Comparison of ENCODE assay signal across 27 mouse cellular contexts in genomic region chr12:83496336-83496735, GRCm38 (mm10). TPM values are rescaled to one million over a fixed set of nuclear protein-coding genes. Genes with fewer than 3 reads are reported as not detected.
DNase-seq lines count a peak whose midpoint lies in the region; ATAC-seq and TF ChIP-seq lines count a peak whose summit lies in the region.
"Had no signal": no experiment of that assay in that cellular context is flagged by ENCODE, and none has a peak within 500 bp of the region (broad histone marks: within the 10 kb centered on the region; RNA-seq: fewer than 3 reads in every experiment).

No protein-coding gene starts in this region.

- H3K9me3 ChIP-seq in liver, embryonic 16.5 days (replicated peaks; ENCODE audit: control insufficient read depth, low read length) = peaks cover 3% of the 10 kb centered on the region
- peaks cover 3% of the 10 kb centered on the region for H3K9me3 ChIP-seq in liver, embryonic 12.5 days (replicated peaks)
- H3K9me3 ChIP-seq: forebrain, embryonic 15.5 days; heart, embryonic 12.5 days; heart, embryonic 15.5 days; hindbrain, embryonic 15.5 days had no signal

- no peak overlapping the region for H3K4me2 ChIP-seq in liver, embryonic 16.5 days (ENCODE audit: low read depth, low read length)
- H3K4me2 ChIP-seq in liver, embryonic 12.5 days = no peak overlapping the region
- H3K4me2 ChIP-seq: embryonic facial prominence, embryonic 13.5 days; forebrain, embryonic 12.5 days; forebrain, embryonic 15.5 days; heart, embryonic 12.5 days; heart, embryonic 15.5 days; hindbrain, embryonic 15.5 days had no signal

- 47% methylated on average over 4 of the region's 4 CpGs for WGBS in liver, embryonic 16.5 days (ENCODE audit: insufficient replicate concordance)
- WGBS in liver, embryonic 12.5 days (ENCODE audit: insufficient replicate concordance) = 66% methylated on average over 4 of the region's 4 CpGs

- H3K27ac ChIP-seq in gastrocnemius, adult 2 months = peak overlapping the region; percentile 88
- no peak overlapping the region for H3K27ac ChIP-seq in liver, embryonic 16.5 days (ENCODE audit: low read length)
- H3K27ac ChIP-seq in liver, embryonic 12.5 days = no peak overlapping the region
- H3K27ac ChIP-seq: embryonic facial prominence, embryonic 10.5 days; embryonic facial prominence, embryonic 13.5 days; forebrain, embryonic 12.5 days; forebrain, embryonic 15.5 days; heart, embryonic 15.5 days; hindbrain, embryonic 15.5 days had no signal

- no peak overlapping the region for H3K4me3 ChIP-seq in gastrocnemius, adult 2 months
- H3K4me3 ChIP-seq in liver, embryonic 16.5 days (ENCODE audit: low read depth, low read length) = no peak overlapping the region
- no peak overlapping the region for H3K4me3 ChIP-seq in liver, embryonic 12.5 days
- H3K4me3 ChIP-seq: embryonic facial prominence, embryonic 10.5 days; embryonic facial prominence, embryonic 13.5 days; erythroblast, embryonic 14.5 days; forebrain, embryonic 12.5 days; forebrain, embryonic 15.5 days; heart, embryonic 12.5 days; heart, embryonic 15.5 days; hindbrain, embryonic 15.5 days had no signal

- no peaks in the 10 kb centered on the region; the same call in 1 of the 2 replicates for H3K4me1 ChIP-seq in liver, embryonic 16.5 days (ENCODE audit: control insufficient read depth, low read depth, low read length)
- peaks cover 26% of the 10 kb centered on the region for H3K4me1 ChIP-seq in liver, embryonic 12.5 days
- H3K4me1 ChIP-seq: forebrain, embryonic 12.5 days; forebrain, embryonic 15.5 days; heart, embryonic 15.5 days; hindbrain, embryonic 15.5 days had no signal

- no peak overlapping the region for H3K9ac ChIP-seq in liver, embryonic 16.5 days (ENCODE audit: low read depth, low read length)
- no peak overlapping the region for H3K9ac ChIP-seq in liver, embryonic 12.5 days
- H3K9ac ChIP-seq: embryonic facial prominence, embryonic 13.5 days; forebrain, embryonic 12.5 days; forebrain, embryonic 15.5 days; heart, embryonic 12.5 days; heart, embryonic 15.5 days; hindbrain, embryonic 15.5 days had no signal

- ATAC-seq in liver, embryonic 16.5 days (ENCODE audit: low read depth) = peak; percentile 41; the same call in 1 of the 2 replicates
- no peak for ATAC-seq in liver, embryonic 12.5 days
- ATAC-seq: forebrain, embryonic 15.5 days; Patski had no signal

- intact Hi-C loops in gastrocnemius, adult 2 months (cut with DNase I) = no loop called here

- no peak for TF ChIP-seq CTCF in gastrocnemius, adult 2 months (IDR thresholded peaks at IDR 0.05)

- no peaks in the 10 kb centered on the region for H3K27me3 ChIP-seq in liver, embryonic 16.5 days (ENCODE audit: control insufficient read depth, insufficient read depth, low read depth, low read length)
- peaks cover 21% of the 10 kb centered on the region for H3K27me3 ChIP-seq in liver, embryonic 12.5 days (replicated peaks)
- H3K27me3 ChIP-seq: embryonic facial prominence, embryonic 13.5 days; forebrain, embryonic 15.5 days; heart, embryonic 12.5 days; heart, embryonic 15.5 days; hindbrain, embryonic 15.5 days had no signal

- H3K36me3 ChIP-seq in liver, embryonic 16.5 days (ENCODE audit: control insufficient read depth, insufficient read depth) = no peaks in the 10 kb centered on the region
- no peaks in the 10 kb centered on the region for H3K36me3 ChIP-seq in liver, embryonic 12.5 days
- H3K36me3 ChIP-seq: embryonic facial prominence, embryonic 10.5 days; embryonic facial prominence, embryonic 13.5 days; forebrain, embryonic 12.5 days; forebrain, embryonic 15.5 days; heart, embryonic 12.5 days; heart, embryonic 15.5 days; hindbrain, embryonic 15.5 days had no signal

- no peak for DNase-seq in gastrocnemius, adult 2 months
- no peak for DNase-seq in gastrocnemius, postnatal 25 days
- DNase-seq in R1 (ENCODE audit: low read depth, low spot score) = peak; percentile 75
- DNase-seq in lung, postnatal 10 days = no peak
- no peak for DNase-seq in right cerebral cortex, postnatal 10 days (ENCODE audit: low spot score in 2 of 2)
- DNase-seq in cerebellum, adult 8-10 months = no peak
- DNase-seq: adrenal gland, adult 2 months; adrenal gland, postnatal 14 days; cerebellum, adult 11 months; cerebellum, adult 2 months; cerebellum, postnatal 10 days; cerebellum, postnatal 36 days; embryo, embryonic 11 days; gastrocnemius, postnatal 10 days; heart, postnatal 10 days; heart, postnatal 4 days had no signal

RNA-seq across cellular contexts. Expression of gene Dpf3, which starts 8.8 kb away (rescaled TPM):
- total RNA-seq in gastrocnemius, adult 2 months (2021) = 10 to 100 TPM; 22.5 to 26.3 TPM
- 10 to 100 TPM; 17.9 to 22.5 TPM for total RNA-seq in gastrocnemius, postnatal 25 days (2021)
- polyA plus RNA-seq in liver, embryonic 16.5 days (2015; fragmentation: Nextera tagmentation; extraction: Ambion mirVana) = 7.1 and 7.8 TPM in 2 replicates
- 8.2 and 8.5 TPM in 2 replicates for polyA plus RNA-seq in liver, embryonic 12.5 days (2016; fragmentation: Nextera tagmentation; extraction: Ambion mirVana)

RNA-seq across cellular contexts. Expression of gene Dcaf4, which starts 23.9 kb away (rescaled TPM):
- 10 to 100 TPM; 18.0 to 24.5 TPM for total RNA-seq in gastrocnemius, adult 2 months (2021)
- total RNA-seq in gastrocnemius, postnatal 25 days (2021) = 10 to 100 TPM; 16.5 to 22.3 TPM
- polyA plus RNA-seq in liver, embryonic 16.5 days (2015; fragmentation: Nextera tagmentation; extraction: Ambion mirVana) = 15.5 and 18.3 TPM in 2 replicates
- polyA plus RNA-seq in liver, embryonic 12.5 days (2016; fragmentation: Nextera tagmentation; extraction: Ambion mirVana) = 16.9 and 18.7 TPM in 2 replicates
